Mouse (Mus musculus): Measurements from ENCODE around the gene Ncapg2.

DNA sequence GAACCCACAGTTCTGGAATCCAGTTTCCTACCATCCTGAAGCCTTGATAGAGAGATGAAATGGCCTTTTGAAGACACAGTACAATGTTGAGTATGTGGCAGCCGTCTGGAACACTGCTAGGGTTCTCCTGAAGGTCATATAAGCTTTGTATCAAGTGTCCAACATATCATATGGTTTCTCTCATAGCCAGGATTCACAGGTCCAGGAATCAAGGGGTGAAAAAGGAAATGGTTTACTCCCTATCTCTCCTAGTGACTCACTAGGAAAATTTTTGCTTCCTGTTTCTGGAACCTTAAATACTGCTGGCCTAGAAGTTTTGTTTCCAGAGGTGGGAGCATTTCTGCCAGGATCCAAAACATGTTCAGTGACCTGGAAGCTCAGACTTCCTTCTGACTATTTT, 15.3 kb upstream of the Ncapg2 start:
- TF ChIP-seq NANOG (IDR thresholded peaks at IDR 0.05; ENCODE audit: borderline replicate concordance, low read length) (no peak), CTCF (conservative IDR thresholded peaks at IDR 0.05; ENCODE audit: low read length) (no peak), POU5F1 (IDR thresholded peaks at IDR 0.05; ENCODE audit: borderline replicate concordance, low read length) (no peak)
